16 mouse cellular contexts compared by ENCODE assay signal in genomic region chr10:14530670-14531069, GRCm38 (mm10).
"Had no signal": no experiment of that assay in that cellular context is flagged by ENCODE, and none has a peak within 500 bp of the region (broad histone marks: within the 10 kb centered on the region; RNA-seq: fewer than 3 reads in every experiment).

No protein-coding gene starts in this region.

- H3K27ac ChIP-seq: liver, embryonic 13.5 days; liver, embryonic 15.5 days; lung, embryonic 15.5 days; midbrain, embryonic 13.5 days; neural tube, embryonic 12.5 days had no signal

- H3K9me3 ChIP-seq: liver, embryonic 13.5 days; liver, embryonic 15.5 days; lung, embryonic 15.5 days; midbrain, embryonic 13.5 days; neural tube, embryonic 12.5 days had no signal

- H3K9ac ChIP-seq: liver, embryonic 13.5 days; liver, embryonic 15.5 days; liver, postnatal 0 days; lung, embryonic 15.5 days; midbrain, embryonic 13.5 days; neural tube, embryonic 12.5 days had no signal

- ATAC-seq: midbrain, embryonic 13.5 days; midbrain, embryonic 16.5 days had no signal

- H3K4me3 ChIP-seq: liver, embryonic 13.5 days; liver, embryonic 15.5 days; lung, embryonic 15.5 days; megakaryocyte, embryonic 14.5 days; midbrain, embryonic 13.5 days; neural tube, embryonic 12.5 days had no signal

- H3K4me1 ChIP-seq: liver, embryonic 13.5 days; liver, embryonic 15.5 days; megakaryocyte, embryonic 14.5 days; midbrain, embryonic 13.5 days; neural tube, embryonic 12.5 days had no signal

- H3K4me2 ChIP-seq: liver, embryonic 13.5 days; liver, embryonic 15.5 days; lung, embryonic 15.5 days; midbrain, embryonic 11.5 days; midbrain, embryonic 13.5 days; neural tube, embryonic 12.5 days had no signal

- H3K36me3 ChIP-seq: liver, embryonic 13.5 days; liver, embryonic 15.5 days; midbrain, embryonic 13.5 days; neural tube, embryonic 12.5 days had no signal

- H3K27me3 ChIP-seq: liver, embryonic 13.5 days; liver, embryonic 15.5 days; lung, embryonic 15.5 days; megakaryocyte, embryonic 14.5 days; midbrain, embryonic 13.5 days; neural tube, embryonic 12.5 days had no signal

- DNase-seq: liver, embryonic 13.5 days; liver, postnatal 0 days; lung, adult 2 months; right cerebral cortex, postnatal 25 days; right cerebral cortex, postnatal 4 days; spleen, adult 18-20 months; thymus, adult 18-20 months; thymus, postnatal 14 days; thymus, postnatal 36 days had no signal
